7 mouse cellular contexts compared by ENCODE assay signal in genomic region chr12:39998070-39998852, GRCm38 (mm10). TPM values are rescaled to one million over a fixed set of nuclear protein-coding genes. Genes with fewer than 3 reads are reported as not detected.
DNase-seq lines count a peak whose midpoint lies in the region; ATAC-seq lines count a peak whose summit lies in the region.

No protein-coding gene starts in this region.

- no peak overlapping the region for H3K4me3 ChIP-seq in forebrain, embryonic 14.5 days (ENCODE audit: low read depth, low read length)
- no peak overlapping the region for H3K4me3 ChIP-seq in hindbrain, embryonic 16.5 days (ENCODE audit: low read length)
- peak overlapping the region; percentile 23; the same call in 1 of the 2 replicates for H3K4me3 ChIP-seq in midbrain, embryonic 10.5 days

- H3K36me3 ChIP-seq in forebrain, embryonic 14.5 days (ENCODE audit: control insufficient read depth, insufficient read depth, low read length) = no peaks in the 10 kb centered on the region
- H3K36me3 ChIP-seq in hindbrain, embryonic 16.5 days (ENCODE audit: control insufficient read depth, insufficient read depth, low read length) = no peaks in the 10 kb centered on the region
- H3K36me3 ChIP-seq in midbrain, embryonic 10.5 days = no peaks in the 10 kb centered on the region

- 0 out of 2 replicates have a peak overlapping the region, but pooled peaks have one; percentile 3 for H3K4me2 ChIP-seq in forebrain, embryonic 14.5 days (ENCODE audit: low read length)
- H3K4me2 ChIP-seq in hindbrain, embryonic 16.5 days (ENCODE audit: low read length) = peak overlapping the region; percentile 10; the same call in 1 of the 2 replicates

- ATAC-seq in forebrain, embryonic 14.5 days = peak; percentile 95
- peak; percentile 82 for ATAC-seq in hindbrain, embryonic 16.5 days

- H3K27me3 ChIP-seq in forebrain, embryonic 14.5 days (replicated peaks; ENCODE audit: control insufficient read depth, insufficient read depth, low read length) = no peaks in the 10 kb centered on the region
- no peaks in the 10 kb centered on the region for H3K27me3 ChIP-seq in hindbrain, embryonic 16.5 days (replicated peaks; ENCODE audit: control insufficient read depth, insufficient read depth, low read length)
- no peaks in the 10 kb centered on the region for H3K27me3 ChIP-seq in midbrain, embryonic 10.5 days (ENCODE audit: low read depth, poor library complexity, severe bottlenecking)

- no peak overlapping the region for H3K9ac ChIP-seq in forebrain, embryonic 14.5 days (ENCODE audit: low read length)
- H3K9ac ChIP-seq in hindbrain, embryonic 16.5 days (ENCODE audit: low read depth, low read length) = no peak overlapping the region

- no peaks in the 10 kb centered on the region for H3K9me3 ChIP-seq in forebrain, embryonic 14.5 days (replicated peaks; ENCODE audit: control insufficient read depth, low read length)
- H3K9me3 ChIP-seq in hindbrain, embryonic 16.5 days (ENCODE audit: control insufficient read depth, low read length) = no peaks in the 10 kb centered on the region
- no peaks in the 10 kb centered on the region for H3K9me3 ChIP-seq in midbrain, embryonic 10.5 days (replicated peaks)

- peaks cover 10% of the 10 kb centered on the region for H3K4me1 ChIP-seq in forebrain, embryonic 14.5 days (ENCODE audit: control insufficient read depth, insufficient read depth, low read length)
- H3K4me1 ChIP-seq in hindbrain, embryonic 16.5 days (ENCODE audit: control insufficient read depth, insufficient read depth, low read depth, low read length) = peaks cover 4% of the 10 kb centered on the region
- peaks cover 28% of the 10 kb centered on the region for H3K4me1 ChIP-seq in midbrain, embryonic 10.5 days

- H3K27ac ChIP-seq in forebrain, embryonic 14.5 days (ENCODE audit: low read depth, low read length) = no peak overlapping the region
- no peak overlapping the region for H3K27ac ChIP-seq in hindbrain, embryonic 16.5 days (ENCODE audit: low read depth, low read length)
- H3K27ac ChIP-seq in midbrain, embryonic 10.5 days (replicated peaks) = peak overlapping the region; percentile 76

- DNase-seq in embryo, embryonic 10 days (ENCODE audit: low spot score) = peak; percentile 69
- peak; percentile 79 for DNase-seq in forebrain, embryonic 14.5 days (ENCODE audit: low spot score)
- DNase-seq in midbrain, embryonic 10.5 days (ENCODE audit: low spot score) = peak; percentile 54
- DNase-seq in spleen, postnatal 14 days (ENCODE audit: low spot score in 2 of 2) = no peak
- DNase-seq in right cerebral cortex, adult 18-20 months = no peak
- no peak for DNase-seq in B cell, adult 2 months

- whole genome bisulfite sequencing in forebrain, embryonic 14.5 days = 8% methylated on average over 9 of the region's 9 CpGs
- WGBS in hindbrain, embryonic 16.5 days = 17% methylated on average over 9 of the region's 9 CpGs
- WGBS in midbrain, embryonic 10.5 days = 6% methylated on average over 9 of the region's 9 CpGs

RNA-seq across cellular contexts. Expression of gene Arl4a, which starts 39.6 kb away (rescaled TPM):
- 98.1 and 105 TPM in 2 replicates for polyA plus RNA-seq in forebrain, embryonic 14.5 days (2014; fragmentation: Nextera tagmentation; extraction: Ambion mirVana)
- polyA plus RNA-seq in hindbrain, embryonic 16.5 days (2015; fragmentation: Nextera tagmentation; extraction: Ambion mirVana) = 108 and 110 TPM in 2 replicates
- 74.3 and 78.1 TPM in 2 replicates for polyA plus RNA-seq in midbrain, embryonic 10.5 days (2016; fragmentation: Nextera tagmentation; extraction: Ambion mirVana)

Comparison
In these comparisons a context has a peak if more than half of its experiments do, and no peak if none do; other contexts are left out.
1. DNase-seq: peak in embryo, embryonic 10 days (single experiment), forebrain, embryonic 14.5 days (single experiment) and midbrain, embryonic 10.5 days (single experiment); none in spleen, postnatal 14 days (0 of 2), right cerebral cortex, adult 18-20 months (single experiment) and B cell, adult 2 months (0 of 2).